Mouse (Mus musculus) NIH3T3 (cell line): ENCODE measurements at regions not wholly inside any gene's neighbourhood (a gene's known extent, or its start where the extent isn't known, plus 50 kb on each side); places are given as distances from the start of the nearest gene placed in this dataset.
"Not testable (repeated sequence)": the region's sequence is repeated elsewhere in the genome, so short reads cannot be mapped to it uniquely, and the experiment has no call there.

Experiments
- DNase-seq: peaks from one replicate; pipeline ENCODE4 v3.0.0-alpha.2; 2012; ENCODE audit warnings: low read depth

- DNase-seq: no peak
These were observed 87.3 kb downstream of the Gm11077 start for GRCm38 (mm10) chr6:140816359-140816758.

GRCm38 (mm10) chr6:140816831-140817230 lies 87.7 kb downstream of the Gm11077 start:
- DNase-seq: no peak

- peak; percentile 29 for DNase-seq
These were observed 90.4 kb downstream of the Gm11077 start for GRCm38 (mm10) chr6:140819451-140819878.

- DNase-seq: no peak
These were observed 97.4 kb downstream of the Gm11077 start for GRCm38 (mm10) chr6:140826522-140826921.

GRCm38 (mm10) chr6:140827651-140828050 lies 98.6 kb downstream of the Gm11077 start:
- DNase-seq: no peak

- no peak for DNase-seq
These were observed 114.4 kb downstream of the Gm11077 start for GRCm38 (mm10) chr6:140843292-140843991.

- DNase-seq: peak; percentile 36
These were observed 118.1 kb downstream of the Gm11077 start for GRCm38 (mm10) chr6:140847165-140847564.

- DNase-seq: no peak
These were observed 123.3 kb downstream of the Gm11077 start for GRCm38 (mm10) chr6:140852420-140852819.

- DNase-seq: peak; percentile 62
These were observed 124.4 kb downstream of the Gm11077 start for GRCm38 (mm10) chr6:140853508-140853907.

DNA sequence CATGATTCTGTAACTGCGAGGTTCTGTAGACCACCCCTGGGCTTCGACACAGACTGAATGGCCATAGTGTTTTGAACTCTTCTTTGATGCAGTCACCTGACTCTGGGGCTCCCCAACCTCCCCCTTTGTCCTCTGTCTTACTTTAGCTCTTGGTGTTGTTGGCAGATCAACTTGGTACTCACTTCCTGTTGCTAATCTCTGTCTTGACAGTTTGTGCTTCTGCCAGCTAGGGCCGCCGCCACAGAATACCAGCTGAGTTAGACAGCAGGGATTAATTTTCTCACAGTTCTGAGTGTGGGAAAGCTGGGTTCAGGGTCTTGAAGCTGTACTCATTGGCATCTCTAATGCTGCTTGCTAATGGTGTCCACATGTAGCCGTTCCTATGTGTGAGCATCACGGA lies 125.6 kb downstream of the Gm11077 start:
- DNase-seq: peak; percentile 41

DNA sequence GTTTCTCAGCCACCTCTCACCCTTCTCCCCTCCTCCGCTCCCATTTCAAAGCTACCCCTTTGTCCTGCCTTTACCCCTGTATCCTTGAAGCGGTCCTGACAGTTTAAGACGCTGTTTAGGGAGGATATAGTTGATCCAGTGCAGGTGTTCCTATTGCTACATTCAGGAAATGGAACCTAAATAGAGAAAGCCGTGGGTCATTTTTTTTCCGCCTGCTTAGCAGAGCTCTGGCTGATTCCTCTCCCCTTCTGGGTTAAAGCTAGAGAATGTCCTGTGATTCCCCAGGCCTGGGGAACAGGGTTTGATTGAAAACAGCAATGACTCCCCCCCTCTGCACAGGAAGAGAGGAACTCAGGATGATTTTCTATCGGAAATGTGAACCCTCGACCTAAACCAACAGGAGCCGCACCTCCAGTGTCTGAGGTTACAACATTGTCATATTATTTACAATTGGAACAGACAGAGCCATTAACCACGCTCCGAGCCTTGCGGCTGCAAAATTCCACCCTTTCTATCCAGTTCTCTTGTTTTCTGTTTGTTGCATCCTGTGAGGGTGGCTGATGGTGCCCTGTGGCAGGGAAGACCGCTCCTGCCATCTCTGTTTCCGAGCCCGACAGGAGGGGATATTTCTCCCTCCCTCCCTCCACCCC lies 127.5 kb downstream of the Gm11077 start:
- DNase-seq: peak; percentile 3

GRCm38 (mm10) chr6:140857118-140857746 lies 128.1 kb downstream of the Gm11077 start:
- peak; percentile 1 for DNase-seq

GRCm38 (mm10) chr6:140869523-140869922 lies 140.4 kb downstream of the Gm11077 start:
- not testable (repeated sequence) for DNase-seq

DNA sequence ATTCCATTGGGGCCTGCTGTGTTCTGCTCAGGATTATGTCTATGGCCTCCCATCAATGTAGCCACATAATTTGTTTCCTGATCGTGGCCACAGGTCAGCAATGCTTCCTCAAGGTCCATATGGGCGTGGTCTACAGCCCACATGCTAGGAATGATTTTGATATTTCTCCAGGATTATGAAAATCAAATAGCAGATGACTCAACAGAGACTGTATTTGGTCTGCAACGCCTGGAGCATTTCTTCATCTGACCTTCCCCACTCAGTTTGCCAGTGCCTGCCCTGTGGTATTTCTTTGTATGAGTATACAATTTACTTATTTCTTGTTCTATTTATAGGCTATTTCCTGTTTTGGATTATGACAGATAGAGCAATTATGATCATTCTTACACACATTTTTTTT lies 145.7 kb downstream of the Gm11077 start:
- peak; percentile 83 for DNase-seq

- DNase-seq: peak; percentile 35
These were observed 154.6 kb downstream of the Gm11077 start for GRCm38 (mm10) chr6:140883651-140884050.

DNA sequence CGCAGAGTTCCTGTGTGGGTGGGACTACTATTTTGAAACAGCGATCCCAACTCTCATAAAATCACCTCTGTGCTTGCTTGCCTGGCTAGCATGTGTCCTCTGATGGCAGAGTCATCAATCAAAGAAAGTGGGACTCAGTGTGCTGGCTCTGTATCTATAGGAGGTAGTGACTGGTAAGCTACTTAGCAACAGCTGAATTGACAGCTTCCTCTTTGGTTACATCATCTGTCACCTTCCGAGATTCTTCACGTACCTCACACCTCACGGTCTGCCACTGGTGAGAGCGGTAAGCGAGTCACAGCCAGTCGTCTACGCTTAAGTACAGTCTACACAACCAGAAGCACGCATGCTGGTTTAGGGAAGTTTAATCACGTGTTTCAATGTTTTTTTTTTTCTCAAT lies 159.5 kb downstream of the Gm11077 start:
- DNase-seq: no peak

GRCm38 (mm10) chr6:140890060-140890459 lies 161.0 kb downstream of the Gm11077 start:
- DNase-seq: no peak

DNA sequence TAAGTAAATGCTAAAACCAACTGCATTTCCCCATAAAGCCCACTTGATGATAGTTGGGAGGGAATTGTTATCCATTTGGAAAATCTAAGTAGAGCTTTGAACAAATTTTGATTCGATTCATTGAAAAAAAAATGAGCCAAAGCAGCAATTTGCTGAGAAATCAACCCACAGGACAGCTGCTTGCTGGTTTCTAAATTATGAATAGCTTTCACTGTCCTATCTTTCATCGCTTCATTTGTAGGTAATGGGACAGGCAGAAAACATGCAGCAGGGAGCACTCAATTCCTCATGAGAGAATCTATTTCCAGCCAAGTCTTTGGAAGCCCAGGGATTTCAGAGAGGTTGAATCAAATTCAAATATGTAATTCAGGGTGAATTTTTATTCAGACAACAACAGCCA lies 161.5 kb downstream of the Gm11077 start:
- DNase-seq: no peak

- DNase-seq: no peak
These were observed 165.4 kb downstream of the Gm11077 start for GRCm38 (mm10) chr6:140894467-140894866.

DNA sequence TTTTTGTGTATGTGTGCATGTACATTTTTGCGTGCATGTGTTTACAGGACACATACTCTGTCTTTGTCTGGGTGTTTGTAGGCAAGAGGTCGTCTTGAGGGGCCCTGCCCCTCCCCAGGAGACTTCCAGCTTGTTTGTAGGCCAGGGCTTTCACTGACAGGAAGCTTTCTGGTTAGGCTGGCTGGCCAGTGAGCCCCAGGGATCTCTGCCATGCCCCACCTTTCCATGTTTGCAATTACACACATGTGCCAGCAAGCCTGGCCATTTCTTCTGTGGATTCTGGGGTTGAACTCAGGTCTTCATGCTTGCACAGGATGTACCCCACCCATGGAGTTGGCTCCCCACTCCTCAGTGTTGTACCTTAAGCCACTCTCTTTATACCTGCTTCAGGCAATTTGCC lies 166.4 kb downstream of the Gm11077 start:
- DNase-seq: no peak

DNA sequence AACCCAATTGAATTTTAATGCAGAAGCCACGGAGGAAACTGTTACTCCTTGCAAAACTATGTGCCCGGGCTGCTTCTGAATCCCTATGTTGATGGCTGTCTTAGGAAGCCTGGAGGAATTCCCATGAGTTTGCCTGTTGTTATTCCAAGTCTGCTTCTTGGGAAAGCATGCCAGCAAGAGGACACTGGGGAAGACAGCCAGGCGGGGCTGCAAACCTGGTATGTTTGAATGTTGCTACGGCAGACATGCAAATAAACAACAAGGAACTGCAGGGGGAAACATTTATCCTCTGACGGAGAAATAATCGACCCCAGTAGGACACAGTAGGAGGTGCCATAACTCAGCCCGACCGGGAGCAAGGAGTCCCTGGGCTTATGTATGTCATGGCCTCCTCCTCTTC lies 168.0 kb downstream of the Gm11077 start:
- peak; percentile 33 for DNase-seq

DNA sequence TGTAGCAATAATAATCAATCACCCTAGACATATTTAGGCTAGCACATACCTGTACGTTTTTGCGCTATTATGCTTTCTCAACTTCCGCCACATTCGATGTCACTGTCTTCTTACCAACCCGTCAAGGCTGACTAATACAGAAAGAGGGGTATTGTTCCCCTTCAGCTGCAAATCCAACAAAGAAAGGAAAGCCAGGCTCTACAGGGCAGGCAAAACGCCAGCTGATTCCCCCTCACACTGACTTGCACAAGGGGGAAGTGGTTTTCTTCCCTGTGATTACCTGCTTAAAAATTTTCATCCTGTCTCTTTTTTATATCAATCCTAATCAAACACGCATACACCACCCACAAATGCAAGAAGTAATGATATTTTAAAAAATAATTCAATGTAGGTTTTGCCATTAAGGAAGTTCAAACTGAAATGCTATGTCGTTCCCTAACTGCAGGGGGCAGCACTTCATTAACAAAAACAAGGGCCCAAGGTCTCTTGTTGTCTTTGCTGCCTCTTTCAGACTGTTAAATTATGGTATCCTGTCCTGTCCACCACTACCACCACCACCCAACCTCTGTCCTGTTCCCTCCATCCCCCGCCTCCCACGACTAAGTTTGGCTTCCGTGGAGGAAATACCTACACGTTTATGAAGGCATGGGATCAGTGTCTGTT lies 195.4 kb downstream of the Gm11077 start:
- peak; percentile 72 for DNase-seq

DNA sequence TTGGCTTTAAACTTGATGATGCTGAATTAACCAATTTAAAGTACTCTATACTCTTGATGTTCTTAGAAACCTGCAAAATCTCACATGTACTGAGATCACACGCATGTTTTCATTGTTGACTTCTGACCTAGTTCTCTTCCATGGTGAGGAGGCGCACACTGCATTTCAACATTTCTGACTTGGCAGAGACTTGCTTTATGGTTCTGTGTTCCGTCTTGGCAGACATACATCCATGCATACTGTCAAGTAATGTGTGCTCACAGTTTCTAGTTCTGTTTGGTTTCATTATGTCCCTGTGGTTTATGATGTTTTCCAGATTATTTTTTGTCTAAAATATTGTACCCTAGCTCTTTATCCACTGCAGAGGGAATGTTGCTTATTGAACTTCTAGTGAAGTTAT lies 198.5 kb downstream of the Gm11077 start:
- DNase-seq: peak; percentile 38
